Mouse (Mus musculus) MEL-GATA-1-ER (cell line): ENCODE measurements around the gene Cpxm2.

ENCODE experiments used
- DNase-seq: peaks from one replicate; pipeline ENCODE4 v3.0.0-alpha.2; 2012; ENCODE audit warnings: low read depth; ENCODE audit errors: extremely low read depth

The Cpxm2 gene

GRCm38 (mm10) chr7:132026671-132027070 lies 127.9 kb downstream of the Cpxm2 start:
- no peak for DNase-seq

- DNase-seq: no peak
These were observed 128.9 kb downstream of the Cpxm2 start for GRCm38 (mm10) chr7:132025591-132025990.

DNA sequence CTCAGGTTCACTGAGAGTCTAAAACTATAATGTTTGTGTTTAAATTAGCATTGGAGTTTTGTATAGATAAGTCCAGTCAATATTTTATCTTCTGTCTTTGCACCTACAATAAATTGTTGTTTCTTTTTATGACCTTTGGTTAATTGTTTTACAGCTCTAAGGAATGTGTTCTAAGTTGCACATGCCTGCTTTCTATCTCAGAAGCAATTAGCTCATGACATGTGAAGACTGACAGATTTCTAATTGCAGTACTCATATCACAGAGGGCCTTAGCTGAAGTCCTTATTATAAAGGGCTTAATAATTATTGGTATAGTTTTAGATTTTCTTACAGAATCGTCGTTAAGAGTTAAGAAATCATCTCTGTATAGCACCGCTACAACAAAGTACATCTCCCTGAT lies 138.6 kb downstream of the Cpxm2 start:
- no peak for DNase-seq

- no peak for DNase-seq
These were observed 139.3 kb downstream of the Cpxm2 start for GRCm38 (mm10) chr7:132015193-132015592.

GRCm38 (mm10) chr7:132013970-132014369 lies 140.6 kb downstream of the Cpxm2 start:
- DNase-seq: no peak

DNA sequence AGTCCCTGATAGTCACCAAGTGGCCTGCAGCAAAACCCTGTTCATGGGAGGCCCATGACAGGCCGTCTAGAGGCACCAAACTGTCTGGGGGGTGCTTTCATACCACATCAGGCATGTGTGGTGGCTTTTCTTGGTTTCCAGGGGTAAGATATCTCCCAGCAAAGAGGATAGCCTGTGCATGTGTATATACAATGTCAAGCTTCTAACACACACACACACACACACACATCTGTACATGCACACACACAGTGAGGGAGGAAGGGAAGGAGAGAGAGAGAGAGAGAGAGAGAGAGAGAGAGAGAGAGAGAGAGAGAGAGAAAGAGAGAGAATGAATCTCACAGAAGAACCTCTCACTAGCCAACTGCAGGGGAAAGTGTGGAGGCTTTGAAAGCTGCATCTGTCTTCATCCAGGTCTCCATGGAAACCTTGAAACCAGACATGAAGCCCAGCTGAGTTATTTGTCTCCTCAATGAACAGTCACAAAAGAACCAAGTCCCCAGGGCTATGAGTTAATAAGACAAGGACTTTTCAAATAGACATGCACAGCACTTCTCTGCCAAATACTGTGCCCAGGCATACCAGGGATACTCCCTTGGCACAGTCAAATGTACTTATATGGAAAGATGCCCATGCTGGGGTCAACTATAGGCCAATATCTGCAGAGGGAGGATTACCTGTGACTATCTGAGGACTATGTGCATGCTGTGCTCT lies 141.4 kb downstream of the Cpxm2 start:
- no peak for DNase-seq

DNA sequence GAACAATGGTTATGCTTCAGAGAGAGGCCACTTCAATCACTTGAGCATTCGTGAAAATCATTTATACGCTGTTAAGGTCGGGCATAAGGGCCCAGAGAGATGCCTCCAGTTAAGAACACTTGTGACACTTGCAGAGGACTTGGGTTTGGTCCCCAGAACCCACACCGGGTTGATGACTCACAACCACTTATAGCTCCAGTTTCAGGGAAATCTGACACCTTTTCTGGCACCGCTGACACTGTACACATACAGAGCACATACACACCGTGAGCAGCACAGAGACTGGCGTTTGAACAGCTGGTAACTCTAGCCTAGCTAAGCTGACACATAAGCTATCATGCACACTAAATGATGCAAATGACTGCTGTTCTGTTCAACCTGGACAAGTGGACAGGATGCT lies 145.5 kb downstream of the Cpxm2 start:
- DNase-seq: no peak

- no peak for DNase-seq
These were observed 148.4 kb downstream of the Cpxm2 start for GRCm38 (mm10) chr7:132005996-132006696.

DNA sequence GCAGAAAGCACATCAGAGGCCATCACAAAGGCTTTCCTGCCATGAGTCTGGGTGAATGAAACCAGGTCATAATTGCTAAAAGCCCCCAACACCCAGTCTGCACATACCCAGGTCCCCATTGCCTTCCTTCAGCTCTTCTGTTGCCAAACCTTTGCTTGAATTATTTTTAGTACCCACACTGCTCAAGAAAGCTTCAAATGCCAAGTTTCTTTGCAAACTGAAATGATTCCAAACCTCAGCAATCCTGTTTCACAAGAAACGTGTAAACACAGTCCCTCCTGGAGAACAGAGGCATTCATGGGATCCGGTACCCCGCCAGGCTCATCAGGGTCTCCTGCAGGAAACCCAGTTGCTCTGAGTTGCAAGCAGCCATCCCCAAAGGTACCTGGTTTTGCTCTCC lies 161.7 kb downstream of the Cpxm2 start:
- no peak for DNase-seq

DNA sequence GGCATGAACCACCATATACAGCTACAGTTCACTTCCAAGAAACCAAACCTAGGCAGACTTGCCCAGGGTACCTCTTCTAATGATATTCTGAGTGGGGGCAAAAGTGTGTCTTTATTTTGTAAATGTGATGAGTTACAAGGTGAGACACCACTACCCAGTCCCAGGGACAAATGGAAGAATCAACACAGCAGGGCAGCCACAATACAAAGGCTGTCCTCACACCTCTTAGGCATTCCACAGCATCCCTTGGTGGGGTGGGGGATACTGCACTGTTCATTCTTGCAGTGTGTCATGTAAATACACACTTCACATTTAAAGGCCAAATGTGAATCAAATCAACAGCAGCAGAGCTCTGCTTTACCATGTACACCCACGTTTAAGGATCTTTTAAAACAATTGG lies 162.3 kb downstream of the Cpxm2 start:
- no peak for DNase-seq

DNA sequence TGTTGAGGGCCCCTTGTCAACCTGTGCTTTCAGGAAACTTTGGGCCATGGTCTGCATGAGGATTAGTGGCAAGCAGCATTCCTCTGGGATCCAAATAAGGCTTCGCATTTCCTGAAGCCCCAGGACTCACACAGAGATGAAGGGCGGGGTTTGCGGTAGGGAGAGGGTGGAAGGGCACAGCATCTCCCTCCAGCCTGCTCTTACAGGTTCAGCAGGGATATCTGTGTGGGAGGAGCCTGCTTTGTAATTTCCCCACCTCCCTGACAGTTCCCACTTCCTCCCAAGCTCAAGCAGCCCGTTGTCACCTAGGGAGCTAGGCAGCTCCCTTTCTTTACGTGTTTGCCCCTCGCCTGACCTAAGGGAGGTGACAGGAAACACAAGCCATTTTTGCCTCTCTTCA lies 165.5 kb downstream of the Cpxm2 start:
- DNase-seq: no peak
